Mouse (Mus musculus) heart, embryonic 10.5 days (tissue): ENCODE results near the gene Grxcr1. TPM values are rescaled to one million over a fixed set of nuclear protein-coding genes. Genes with fewer than 3 reads are reported as not detected.

ENCODE experiments used
- DNase-seq: peaks from one replicate; pipeline ENCODE4 v3.0.0-alpha.2; 2017; ENCODE audit warnings: low spot score
- H3K27ac ChIP-seq: fragments of 300-500 bp; sonication (generic); 2 replicates; pipeline ENCODE4 v1.5.1; 2016; ENCODE audit warnings: mild to moderate bottlenecking
- H3K27me3 ChIP-seq: fragments of 300-500 bp; sonication (generic); 2 replicates; pipeline ENCODE4 v1.6.1; 2016; ENCODE audit warnings: mild to moderate bottlenecking; ENCODE audit not compliant: poor library complexity, insufficient read depth, severe bottlenecking
- H3K36me3 ChIP-seq: fragments of 300-500 bp; sonication (generic); 2 replicates; pipeline ENCODE4 v1.6.1; 2016; ENCODE audit warnings: mild to moderate bottlenecking, moderate library complexity
- H3K4me1 ChIP-seq: fragments of 300-500 bp; sonication (generic); 2 replicates; pipeline ENCODE4 v1.6.1; 2016; ENCODE audit warnings: mild to moderate bottlenecking
- H3K4me3 ChIP-seq: fragments of 300-500 bp; sonication (generic); 2 replicates; pipeline ENCODE4 v1.5.1; 2016; ENCODE audit warnings: mild to moderate bottlenecking, moderate library complexity
- H3K9me3 ChIP-seq: fragments of 300-500 bp; sonication (generic); 2 replicates; pipeline ENCODE4 v1.6.1; 2016; ENCODE audit warnings: mild to moderate bottlenecking, moderate library complexity
- WGBS: fragments of 180-500 bp; shearing (Covaris S2); methylation state at CpG from one replicate; pipeline ENCODE4 v1.1.7; 2016; 5-methylcytosine and 5-hydroxymethylcytosine counted together
- polyA plus RNA-seq: library from polyadenylated mRNA; unstranded; fragments of >200 nt; fragmentation: Nextera tagmentation; extraction: Ambion mirVana; gene quantifications from 2 replicates; pipeline ENCODE4 v1.2.1, GENCODE M21; 2016

Gene Grxcr1
- polyA plus RNA-seq, 1 experiment from 2014 or later, result not detected

GRCm38 (mm10) chr5:68112430-68113036 lies 80.9 kb downstream of the Grxcr1 start:
- no peak for DNase-seq
- 59% methylated on average over 6 of the region's 6 CpGs for WGBS
- H3K4me3 ChIP-seq, result no peak overlapping the region
- H3K27ac ChIP-seq, result no peak overlapping the region
- no peaks in the 10 kb centered on the region for H3K27me3 ChIP-seq
- no peaks in the 10 kb centered on the region for H3K9me3 ChIP-seq
- H3K4me1 ChIP-seq, result no peaks in the 10 kb centered on the region
- H3K36me3 ChIP-seq, result no peaks in the 10 kb centered on the region

DNA sequence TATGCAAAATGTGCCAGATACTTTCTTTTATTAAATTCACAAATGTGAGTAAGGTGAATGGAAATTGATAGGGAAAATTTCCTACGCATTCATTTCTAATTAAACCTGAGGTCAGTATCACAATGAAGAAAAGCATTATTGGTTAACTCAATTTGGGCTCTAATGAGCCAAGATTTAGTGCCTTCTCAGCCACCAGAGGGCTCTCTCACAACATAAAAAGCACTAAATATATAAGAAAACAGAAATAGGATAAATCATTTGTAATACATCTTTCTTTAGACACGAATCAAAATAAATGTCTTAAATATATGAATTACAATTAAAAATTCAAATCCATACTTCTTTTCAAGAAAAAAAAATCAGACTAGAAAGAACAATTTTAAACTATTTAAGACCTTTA lies 89.2 kb downstream of the Grxcr1 start:
- Histone ChIP-seq H3K27ac (no peak overlapping the region), H3K27me3 (no peaks in the 10 kb centered on the region), H3K36me3 (no peaks in the 10 kb centered on the region), H3K4me1 (no peaks in the 10 kb centered on the region), H3K4me3 (no peak overlapping the region), H3K9me3 (no peaks in the 10 kb centered on the region)
- DNase-seq, result no peak
- 38% methylated on average over 2 of the region's 2 CpGs for WGBS

DNA sequence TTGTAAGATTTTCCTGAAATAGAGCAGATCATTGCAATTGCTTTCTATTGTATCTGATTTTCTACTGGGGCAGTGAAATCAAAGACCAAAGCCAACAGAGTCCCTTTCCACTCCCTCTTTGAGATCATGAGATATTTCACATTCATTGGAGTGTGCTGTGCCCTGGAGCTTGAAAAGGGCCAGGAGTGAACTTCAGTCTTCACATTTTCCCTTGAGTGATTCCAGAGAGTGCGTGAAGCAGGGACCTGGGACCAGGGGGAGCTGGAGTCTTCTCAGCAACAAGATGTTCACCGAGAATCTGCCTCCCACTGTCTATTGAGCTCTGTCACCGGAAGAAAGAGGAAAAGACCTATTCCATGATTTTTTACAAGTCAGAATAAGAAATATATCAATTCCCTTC lies 91.2 kb downstream of the Grxcr1 start:
- no peaks in the 10 kb centered on the region for H3K36me3 ChIP-seq
- no peaks in the 10 kb centered on the region for H3K9me3 ChIP-seq
- DNase-seq, result no peak
- H3K4me1 ChIP-seq, result no peaks in the 10 kb centered on the region
- no peak overlapping the region for H3K27ac ChIP-seq
- no peak overlapping the region for H3K4me3 ChIP-seq
- H3K27me3 ChIP-seq, result no peaks in the 10 kb centered on the region
- WGBS, result 71% methylated on average over 3 of the region's 3 CpGs

DNA sequence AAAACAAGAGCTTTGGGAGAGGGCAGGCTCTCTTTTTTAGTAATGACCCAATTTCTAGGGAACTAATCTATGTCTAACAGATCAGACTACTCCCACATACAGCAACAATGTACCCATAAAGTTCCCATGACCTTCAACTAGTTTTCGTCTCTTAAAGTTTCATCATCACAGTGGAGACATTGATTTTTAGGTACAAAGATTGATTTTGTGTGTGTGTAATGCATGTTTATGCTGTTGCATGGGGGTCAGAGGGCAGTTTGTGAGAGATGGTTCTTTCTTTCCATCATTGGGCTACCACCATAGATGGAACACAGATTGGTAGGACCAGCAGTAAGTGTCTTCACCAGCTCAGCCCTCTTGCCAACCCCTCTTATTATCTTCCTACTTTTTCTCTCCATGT lies 93.8 kb downstream of the Grxcr1 start:
- H3K9me3 ChIP-seq, result no peaks in the 10 kb centered on the region
- no peaks in the 10 kb centered on the region for H3K27me3 ChIP-seq
- H3K4me1 ChIP-seq, result no peaks in the 10 kb centered on the region
- H3K4me3 ChIP-seq, result no peak overlapping the region
- H3K27ac ChIP-seq, result no peak overlapping the region
- DNase-seq, result no peak
- WGBS, result 93% methylated on average over 1 of the region's 1 CpGs
- no peaks in the 10 kb centered on the region for H3K36me3 ChIP-seq

DNA sequence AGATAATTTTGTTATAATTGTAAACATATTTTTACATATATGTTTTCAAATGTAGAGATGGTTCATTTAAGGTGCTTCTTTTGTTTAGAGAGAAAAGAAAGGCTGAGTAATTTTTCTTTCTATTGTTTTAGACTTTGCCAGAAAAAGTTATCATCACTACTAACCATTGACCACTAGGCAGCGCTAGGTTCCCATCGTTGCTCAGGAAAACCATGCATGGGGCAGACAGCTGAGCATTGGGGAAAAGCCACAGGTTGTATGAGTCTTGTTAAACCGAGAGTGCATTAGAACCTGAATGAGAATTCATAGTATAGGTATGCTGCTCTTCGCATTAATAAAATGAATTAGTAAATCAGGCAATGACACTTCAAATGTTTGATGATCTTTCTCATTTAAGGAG lies 96.8 kb downstream of the Grxcr1 start:
- WGBS, result 13% methylated on average over 4 of the region's 4 CpGs
- DNase-seq, result no peak

GRCm38 (mm10) chr5:68128821-68129608 lies 97.4 kb downstream of the Grxcr1 start:
- Histone ChIP-seq H3K27me3 (no peaks in the 10 kb centered on the region), H3K4me1 (no peaks in the 10 kb centered on the region), H3K27ac (no peak overlapping the region), H3K4me3 (no peak overlapping the region), H3K36me3 (no peaks in the 10 kb centered on the region), H3K9me3 (no peaks in the 10 kb centered on the region)
- DNase-seq, result no peak
- WGBS, result 76% methylated on average over 3 of the region's 3 CpGs

More for the DNA sequence above, 96.8 kb downstream of the Grxcr1 start:
- Histone ChIP-seq H3K27me3 (no peaks in the 10 kb centered on the region), H3K36me3 (no peaks in the 10 kb centered on the region), H3K9me3 (no peaks in the 10 kb centered on the region), H3K27ac (no peak overlapping the region), H3K4me3 (no peak overlapping the region), H3K4me1 (no peaks in the 10 kb centered on the region)

GRCm38 (mm10) chr5:68146818-68147217 lies 115.2 kb downstream of the Grxcr1 start:
- Histone ChIP-seq H3K4me1 (no peaks in the 10 kb centered on the region), H3K4me3 (no peak overlapping the region), H3K27ac (no peak overlapping the region), H3K27me3 (no peaks in the 10 kb centered on the region), H3K9me3 (no peaks in the 10 kb centered on the region), H3K36me3 (no peaks in the 10 kb centered on the region)
- WGBS, result 74% methylated on average over 1 of the region's 1 CpGs
- no peak for DNase-seq

DNA sequence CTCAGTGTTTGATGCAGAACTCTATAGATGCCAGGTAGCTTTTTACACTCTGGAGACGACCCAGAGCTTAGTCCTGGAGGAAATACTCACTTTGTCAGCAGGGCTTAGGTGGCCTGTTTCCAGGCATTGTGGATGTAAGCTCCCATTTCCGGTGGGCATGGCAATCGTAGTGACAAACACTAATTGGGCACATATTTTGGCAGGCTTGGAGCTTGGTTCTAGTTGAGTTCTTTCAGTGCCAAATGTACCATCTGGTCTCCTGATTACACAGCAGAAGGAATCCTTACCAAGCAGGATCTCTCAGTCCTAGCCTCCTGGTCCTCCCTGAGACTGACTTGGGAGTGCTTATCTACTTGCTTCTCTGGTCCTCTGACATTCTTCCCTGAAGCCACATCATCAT lies 118.3 kb downstream of the Grxcr1 start:
- Histone ChIP-seq H3K27me3 (no peaks in the 10 kb centered on the region), H3K9me3 (no peaks in the 10 kb centered on the region), H3K27ac (no peak overlapping the region), H3K4me1 (no peaks in the 10 kb centered on the region), H3K4me3 (no peak overlapping the region), H3K36me3 (no peaks in the 10 kb centered on the region)
- WGBS, result 57% methylated on average over 3 of the region's 3 CpGs
- DNase-seq, result no peak

- Histone ChIP-seq H3K4me1 (no peaks in the 10 kb centered on the region), H3K4me3 (no peak overlapping the region), H3K27ac (no peak overlapping the region), H3K9me3 (no peaks in the 10 kb centered on the region), H3K27me3 (no peaks in the 10 kb centered on the region), H3K36me3 (no peaks in the 10 kb centered on the region)
- DNase-seq, result no peak
- WGBS, result 66% methylated on average over 4 of the region's 4 CpGs
Measured at GRCm38 (mm10) chr5:68150347-68151043, 118.9 kb downstream of the Grxcr1 start.

GRCm38 (mm10) chr5:68162503-68162902 lies 130.9 kb downstream of the Grxcr1 start:
- no peaks in the 10 kb centered on the region for H3K4me1 ChIP-seq
- no peaks in the 10 kb centered on the region for H3K36me3 ChIP-seq
- H3K4me3 ChIP-seq, result no peak overlapping the region
- H3K27ac ChIP-seq, result no peak overlapping the region
- H3K27me3 ChIP-seq, result no peaks in the 10 kb centered on the region
- WGBS, result 59% methylated on average over 2 of the region's 2 CpGs
- DNase-seq, result no peak
- H3K9me3 ChIP-seq, result no peaks in the 10 kb centered on the region

GRCm38 (mm10) chr5:68165954-68166353 lies 134.3 kb downstream of the Grxcr1 start:
- no peak overlapping the region for H3K27ac ChIP-seq
- H3K27me3 ChIP-seq, result no peaks in the 10 kb centered on the region
- no peaks in the 10 kb centered on the region for H3K4me1 ChIP-seq
- no peak for DNase-seq
- no peaks in the 10 kb centered on the region for H3K36me3 ChIP-seq
- H3K4me3 ChIP-seq, result no peak overlapping the region
- 81% methylated on average over 7 of the region's 7 CpGs for WGBS
- H3K9me3 ChIP-seq, result no peaks in the 10 kb centered on the region
